Mouse (Mus musculus) neural tube, embryonic 11.5 days (tissue): ENCODE measurements around the gene Pls3. TPM values are rescaled to one million over a fixed set of nuclear protein-coding genes. Genes with fewer than 3 reads are reported as not detected.

ENCODE experiments used
- ATAC-seq: fragments of 200-750 bp; cut with Nextera tagmentation; 2 replicates; pipeline ENCODE4 v1.8.0; 2017; ENCODE audit warnings: moderate number of reproducible peaks, mild to moderate bottlenecking, moderate TSS enrichment, moderate library complexity; ENCODE audit not compliant: insufficient read depth, low FRiP score, low TSS enrichment
- DNase-seq: peaks from one replicate; pipeline ENCODE4 v3.0.0-alpha.2; 2015; ENCODE audit warnings: low spot score
- H3K27ac ChIP-seq: fragments of 300-500 bp; sonication (generic); 2 replicates; pipeline ENCODE4 v1.5.1; 2014; ENCODE audit warnings: low read depth, mild to moderate bottlenecking, low read length
- H3K27me3 ChIP-seq: fragments of 300-500 bp; sonication (generic); 2 replicates; pipeline ENCODE4 v1.6.1; 2014; ENCODE audit warnings: mild to moderate bottlenecking, low read length, mixed read lengths; ENCODE audit not compliant: control insufficient read depth, insufficient read depth
- H3K36me3 ChIP-seq: fragments of 300-500 bp; sonication (generic); 2 replicates; pipeline ENCODE4 v1.6.1; 2014; ENCODE audit warnings: mild to moderate bottlenecking, low read length, moderate library complexity, mixed read lengths; ENCODE audit not compliant: control insufficient read depth, insufficient read depth
- H3K4me1 ChIP-seq: fragments of 300-500 bp; sonication (generic); 2 replicates; pipeline ENCODE4 v1.6.1; 2014; ENCODE audit warnings: low read length, mixed read lengths; ENCODE audit not compliant: control insufficient read depth, insufficient read depth
- H3K4me2 ChIP-seq: fragments of 300-500 bp; sonication (generic); 2 replicates; pipeline ENCODE4 v1.6.1; 2014; ENCODE audit warnings: low read depth, mild to moderate bottlenecking, moderate library complexity
- H3K4me3 ChIP-seq: fragments of 300-500 bp; sonication (generic); 2 replicates; pipeline ENCODE4 v1.5.1; 2014; ENCODE audit warnings: low read depth, low read length
- H3K9ac ChIP-seq: fragments of 300-500 bp; sonication (generic); 2 replicates; pipeline ENCODE4 v1.6.1; 2014; ENCODE audit warnings: mild to moderate bottlenecking, low read length
- H3K9me3 ChIP-seq: fragments of 300-500 bp; sonication (generic); 2 replicates; pipeline ENCODE4 v1.6.1; 2016; ENCODE audit warnings: low read length; ENCODE audit not compliant: control insufficient read depth
- WGBS: fragments of 180-500 bp; shearing (Covaris S2); extraction: QIAGEN DNeasy Blood & Tissue Kit; methylation state at CpG from one replicate; pipeline ENCODE4 v1.1.7; 2014; 5-methylcytosine and 5-hydroxymethylcytosine counted together
- polyA plus RNA-seq: library from polyadenylated mRNA; unstranded; fragments of >200 nt; fragmentation: Nextera tagmentation; extraction: Ambion mirVana; gene quantifications from 2 replicates; pipeline ENCODE4 v1.2.1, GENCODE M21; 2014

Pls3 gene
- polyA plus RNA-seq, 1 experiment from 2014 or later = 107 TPM

DNA sequence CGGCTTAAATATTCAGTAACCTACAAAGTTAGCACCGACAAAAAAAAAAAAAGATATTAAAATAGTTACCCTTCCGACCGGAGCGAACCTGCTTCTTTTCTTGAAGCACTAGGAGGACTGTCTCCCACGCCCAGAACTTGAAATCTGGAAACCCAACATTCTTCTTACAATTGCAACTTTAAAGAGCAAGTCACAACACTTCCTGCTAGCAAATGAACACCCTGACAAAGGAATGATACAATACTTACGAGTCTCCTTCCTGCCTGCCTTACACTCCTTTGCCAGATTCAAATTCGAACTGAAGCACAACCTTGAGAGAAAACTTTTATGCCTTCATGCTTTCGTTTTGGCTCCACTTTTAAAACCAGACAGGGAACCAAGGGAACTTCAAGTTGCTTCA, 32.1 kb downstream of the Pls3 start:
- Histone ChIP-seq H3K36me3 (no peaks in the 10 kb centered on the region), H3K27ac (no peak overlapping the region), H3K27me3 (no peaks in the 10 kb centered on the region), H3K4me3 (no peak overlapping the region), H3K9ac (no peak overlapping the region), H3K4me2 (no peak overlapping the region), H3K9me3 (no peaks in the 10 kb centered on the region), H3K4me1 (no peaks in the 10 kb centered on the region)
- WGBS = 80% methylated on average over 9 of the region's 9 CpGs
- ATAC-seq = no peak
- DNase-seq = no peak

DNA sequence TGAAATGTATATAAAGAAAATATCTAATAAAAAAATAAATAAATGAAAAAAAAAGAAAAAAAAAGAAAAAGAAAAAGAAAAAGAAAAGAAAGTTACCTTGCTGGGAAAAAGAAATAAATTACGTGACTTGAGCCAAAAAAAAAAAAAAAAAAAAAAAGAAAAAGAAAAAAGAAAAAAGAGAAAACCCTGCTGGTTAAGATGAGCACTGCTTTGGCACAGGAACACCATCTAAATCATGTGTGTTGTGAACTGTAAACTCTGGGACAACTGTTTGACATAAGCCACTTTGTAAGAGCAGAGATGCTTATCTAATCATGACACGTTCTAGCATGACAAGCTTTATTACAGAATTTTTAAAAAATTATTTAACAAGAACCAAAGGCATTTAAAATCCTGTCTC, 32.9 kb downstream of the Pls3 start:
- Histone ChIP-seq H3K4me1 (no peaks in the 10 kb centered on the region), H3K9me3 (no peaks in the 10 kb centered on the region), H3K4me2 (no peak overlapping the region), H3K36me3 (no peaks in the 10 kb centered on the region), H3K27ac (no peak overlapping the region), H3K9ac (no peak overlapping the region), H3K27me3 (no peaks in the 10 kb centered on the region), H3K4me3 (no peak overlapping the region)
- DNase-seq = no peak
- ATAC-seq = no peak
- 85% methylated on average over 2 of the region's 2 CpGs for WGBS

DNA sequence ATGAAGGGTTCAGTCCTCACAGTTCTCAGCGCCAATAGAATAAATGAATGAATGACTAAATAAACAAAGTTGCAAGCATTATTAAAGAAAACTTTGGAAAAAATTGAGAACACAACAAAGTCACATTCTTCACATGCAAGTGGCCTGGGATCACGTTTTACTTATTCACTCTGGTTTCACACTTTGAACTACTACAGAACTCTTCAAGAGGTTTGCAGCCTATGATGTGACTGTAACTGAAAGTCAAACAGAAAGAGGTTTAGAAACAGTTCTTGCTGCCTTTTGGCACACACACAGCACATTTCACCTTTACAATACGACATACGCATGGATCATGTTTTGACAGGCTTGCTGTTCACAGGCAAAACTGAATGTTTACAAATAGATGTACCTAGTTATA, 34.7 kb downstream of the Pls3 start:
- no peaks in the 10 kb centered on the region for H3K9me3 ChIP-seq
- H3K9ac ChIP-seq = no peak overlapping the region
- no peaks in the 10 kb centered on the region for H3K27me3 ChIP-seq
- H3K27ac ChIP-seq = no peak overlapping the region
- DNase-seq (no peak), ATAC-seq (no peak)
- 87% methylated on average over 4 of the region's 4 CpGs for WGBS
- no peaks in the 10 kb centered on the region for H3K36me3 ChIP-seq
- H3K4me3 ChIP-seq = no peak overlapping the region
- no peaks in the 10 kb centered on the region for H3K4me1 ChIP-seq
- H3K4me2 ChIP-seq = no peak overlapping the region

DNA sequence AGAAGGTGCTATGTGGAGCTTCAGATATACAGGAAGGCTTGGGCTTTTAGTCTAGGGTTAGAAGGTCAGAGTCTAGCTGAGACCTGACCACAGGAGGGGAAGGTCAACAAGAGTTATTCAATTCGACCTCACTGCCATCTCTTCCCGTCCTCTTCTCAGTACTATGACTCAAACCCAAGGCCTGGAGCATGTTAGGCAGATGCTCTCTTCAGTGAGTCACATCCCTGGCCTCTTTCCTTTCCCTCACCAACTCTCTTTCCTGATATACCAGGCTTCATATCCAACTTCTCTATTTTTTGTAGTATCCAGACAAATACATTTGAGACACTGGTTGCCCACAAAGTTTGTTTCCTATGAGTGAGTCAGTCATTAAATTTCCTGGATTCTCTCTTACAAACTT, 40.1 kb downstream of the Pls3 start:
- no peak overlapping the region for H3K4me3 ChIP-seq
- H3K4me1 ChIP-seq = no peaks in the 10 kb centered on the region
- ATAC-seq = no peak
- H3K36me3 ChIP-seq = no peaks in the 10 kb centered on the region
- H3K27ac ChIP-seq = no peak overlapping the region
- H3K9ac ChIP-seq = no peak overlapping the region
- no peak for DNase-seq
- H3K27me3 ChIP-seq = no peaks in the 10 kb centered on the region
- H3K4me2 ChIP-seq = no peak overlapping the region
- WGBS = 66% methylated on average over 2 of the region's 2 CpGs
- no peaks in the 10 kb centered on the region for H3K9me3 ChIP-seq

DNA sequence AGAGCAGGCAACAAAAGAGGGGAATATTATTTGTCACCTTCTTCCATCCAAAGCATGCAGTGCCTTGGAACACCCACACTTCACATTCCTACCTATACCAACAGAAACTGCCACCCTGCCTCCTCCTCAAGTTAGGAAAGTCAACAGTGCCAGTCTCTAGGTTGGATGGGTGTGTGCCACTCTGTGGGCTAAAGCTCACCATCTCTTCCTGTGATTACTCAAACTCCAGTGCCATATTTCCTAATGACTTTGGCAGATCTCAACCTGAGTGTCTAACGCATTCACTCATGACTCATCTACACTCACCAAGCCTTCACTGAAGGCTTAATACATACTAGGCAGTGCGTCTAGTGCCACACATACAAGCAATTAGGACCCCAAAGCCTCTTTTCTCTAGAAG, 40.7 kb downstream of the Pls3 start:
- Histone ChIP-seq H3K4me2 (no peak overlapping the region), H3K4me1 (no peaks in the 10 kb centered on the region), H3K36me3 (no peaks in the 10 kb centered on the region), H3K27ac (no peak overlapping the region), H3K9ac (no peak overlapping the region), H3K9me3 (no peaks in the 10 kb centered on the region), H3K4me3 (no peak overlapping the region), H3K27me3 (no peaks in the 10 kb centered on the region)
- 94% methylated on average over 2 of the region's 2 CpGs for WGBS
- DNase-seq (no peak), ATAC-seq (no peak)

DNA sequence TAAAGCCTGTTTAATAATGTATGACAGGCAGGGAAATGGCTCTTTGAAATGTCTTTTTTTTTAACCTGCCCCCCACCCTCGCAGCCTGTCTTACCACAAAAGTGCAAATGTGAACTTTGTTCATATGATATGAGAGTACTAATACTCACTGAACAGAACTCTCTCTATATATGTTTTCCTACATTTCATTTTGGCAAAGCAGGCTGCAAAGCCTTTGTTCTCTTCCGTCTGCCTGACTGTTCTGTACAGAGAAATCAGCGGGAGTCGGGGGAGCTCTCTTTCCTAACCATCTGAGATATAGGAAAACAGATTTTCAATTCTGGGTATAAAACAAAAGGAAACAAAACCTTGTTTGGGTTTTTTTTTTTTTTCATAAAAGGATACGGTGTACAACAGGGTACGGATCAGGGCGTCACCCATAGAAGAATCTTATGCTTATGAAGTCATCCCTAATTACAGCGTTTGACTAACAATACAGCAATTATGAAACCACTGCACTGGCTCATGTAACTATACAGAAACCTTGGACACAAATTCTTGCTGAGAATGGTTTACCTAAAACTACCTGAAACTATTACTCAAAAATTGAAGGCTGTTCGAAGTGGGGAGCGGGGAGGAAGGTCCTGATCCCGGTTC, 41.9 kb downstream of the Pls3 start:
- WGBS = 85% methylated on average over 11 of the region's 11 CpGs
- no peak overlapping the region for H3K27ac ChIP-seq
- H3K4me2 ChIP-seq = no peak overlapping the region
- H3K36me3 ChIP-seq = no peaks in the 10 kb centered on the region
- no peak overlapping the region for H3K9ac ChIP-seq
- no peaks in the 10 kb centered on the region for H3K4me1 ChIP-seq
- H3K9me3 ChIP-seq = no peaks in the 10 kb centered on the region
- H3K27me3 ChIP-seq = no peaks in the 10 kb centered on the region
- H3K4me3 ChIP-seq = no peak overlapping the region
- ATAC-seq (no peak), DNase-seq (no peak)

DNA sequence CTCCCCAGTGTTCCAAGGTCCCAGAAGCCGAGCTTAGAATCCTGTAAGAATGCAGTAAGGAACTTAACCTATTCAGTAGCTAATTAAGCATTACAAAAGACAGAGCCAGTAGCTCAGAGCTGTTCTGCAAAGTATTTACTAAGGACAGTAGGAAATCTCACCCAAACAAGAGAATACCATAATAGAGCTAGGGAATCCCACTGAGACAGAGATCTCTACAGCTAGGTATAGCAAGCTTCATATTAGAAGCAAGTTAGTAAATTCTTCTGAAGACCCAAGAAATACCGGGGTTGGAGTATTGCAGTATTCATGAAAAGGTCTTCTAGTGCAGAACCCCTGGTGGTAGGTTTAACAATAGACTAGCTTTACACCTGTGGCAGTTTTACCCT, 45.1 kb downstream of the Pls3 start:
- no peak for DNase-seq
- no peak overlapping the region for H3K4me3 ChIP-seq
- no peak for ATAC-seq
- 29% methylated on average over 2 of the region's 2 CpGs for WGBS
- no peak overlapping the region for H3K9ac ChIP-seq
- no peaks in the 10 kb centered on the region for H3K9me3 ChIP-seq
- no peak overlapping the region for H3K4me2 ChIP-seq
- no peak overlapping the region for H3K27ac ChIP-seq
- H3K36me3 ChIP-seq = no peaks in the 10 kb centered on the region
- no peaks in the 10 kb centered on the region for H3K27me3 ChIP-seq
- H3K4me1 ChIP-seq = no peaks in the 10 kb centered on the region

DNA sequence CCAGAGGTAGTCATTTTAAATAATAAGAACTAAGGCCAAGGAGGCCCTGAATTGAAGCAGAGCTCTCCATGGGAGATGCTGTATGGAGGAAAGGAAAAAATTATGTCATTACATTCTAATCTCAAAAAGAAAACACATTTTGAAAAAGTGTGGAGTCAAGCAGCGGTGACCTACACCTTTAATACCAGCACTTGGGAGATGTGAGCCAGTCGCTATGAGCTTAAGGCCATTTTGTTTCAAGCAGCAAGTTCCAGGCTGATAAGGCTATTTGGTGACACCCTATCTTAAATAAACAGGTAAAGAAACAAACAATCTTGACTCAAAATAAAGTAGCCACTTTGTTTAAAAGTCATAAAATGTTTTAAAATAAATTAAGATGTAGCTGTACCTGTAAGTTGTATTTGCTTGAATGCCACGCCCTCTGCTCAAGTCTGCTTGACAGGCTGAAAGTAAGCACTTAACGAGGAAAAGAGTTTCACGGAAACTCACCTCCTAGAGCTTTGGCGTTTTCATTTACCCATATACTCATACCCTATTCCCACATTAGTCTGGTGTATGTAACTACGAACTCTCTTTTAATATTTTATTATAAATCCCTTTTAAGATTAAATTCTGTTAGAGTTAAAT, 45.6 kb downstream of the Pls3 start:
- H3K9ac ChIP-seq = no peak overlapping the region
- H3K9me3 ChIP-seq = no peaks in the 10 kb centered on the region
- H3K27ac ChIP-seq = no peak overlapping the region
- no peaks in the 10 kb centered on the region for H3K36me3 ChIP-seq
- H3K4me3 ChIP-seq = no peak overlapping the region
- ATAC-seq (no peak), DNase-seq (no peak)
- WGBS = 60% methylated on average over 7 of the region's 7 CpGs
- no peaks in the 10 kb centered on the region for H3K27me3 ChIP-seq
- H3K4me2 ChIP-seq = no peak overlapping the region
- no peaks in the 10 kb centered on the region for H3K4me1 ChIP-seq

DNA sequence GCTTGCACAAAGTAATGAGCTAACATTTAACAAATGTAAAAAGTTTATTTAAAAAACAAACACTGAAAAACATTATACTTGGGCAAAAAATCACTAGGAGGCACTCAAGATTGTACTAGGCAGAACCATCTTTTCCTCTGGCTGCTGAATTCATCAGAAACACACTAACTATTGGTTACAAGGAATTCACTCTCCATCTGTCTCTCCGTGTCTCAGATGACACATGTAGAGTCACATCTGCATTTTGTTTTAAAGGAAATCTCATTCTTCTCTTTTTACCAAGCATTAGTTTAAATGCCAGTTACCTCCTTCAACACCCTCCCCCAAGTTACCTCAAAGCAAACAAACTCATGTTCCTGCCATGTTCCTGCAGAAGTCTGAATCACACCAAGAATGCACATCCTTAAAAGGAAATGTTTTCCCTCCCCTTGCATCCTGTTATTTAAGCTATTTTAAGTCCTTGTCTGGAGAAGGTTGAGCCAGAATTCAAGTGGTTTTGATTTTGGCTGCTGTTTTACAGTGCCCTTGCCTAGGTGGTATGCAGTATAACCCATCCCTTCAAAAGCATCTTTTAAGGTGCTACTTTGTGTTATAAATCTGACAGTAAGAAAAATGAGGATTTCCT, 56.2 kb downstream of the Pls3 start:
- Histone ChIP-seq H3K4me2 (no peak overlapping the region), H3K4me1 (no peaks in the 10 kb centered on the region), H3K27me3 (no peaks in the 10 kb centered on the region), H3K36me3 (no peaks in the 10 kb centered on the region), H3K9me3 (no peaks in the 10 kb centered on the region), H3K9ac (no peak overlapping the region), H3K4me3 (no peak overlapping the region), H3K27ac (no peak overlapping the region)
- 65% methylated on average over 1 of the region's 1 CpGs for WGBS
- DNase-seq = no peak
- ATAC-seq = no peak
